Mouse (Mus musculus): ENCODE data around the gene Ppp1r9a. TPM values are rescaled to one million over a fixed set of nuclear protein-coding genes. Genes with fewer than 3 reads are reported as not detected.

Gene Ppp1r9a
- polyA plus RNA-seq, 1 experiment from 2014 or later: 37.4 TPM

GRCm38 (mm10) chr6:5006283-5006946 is 103.7 kb downstream of the Ppp1r9a start:
- Histone ChIP-seq H3K4me3 (ENCODE audit: low read depth, low read length) (no peak overlapping the region), H3K27me3 (ENCODE audit: control insufficient read depth, insufficient read depth, low read depth, low read length) (no peaks in the 10 kb centered on the region), H3K4me1 (ENCODE audit: control insufficient read depth, insufficient read depth, low read length) (no peaks in the 10 kb centered on the region), H3K4me2 (ENCODE audit: low read length) (no peak overlapping the region), H3K9ac (ENCODE audit: low read depth, low read length) (no peak overlapping the region), H3K36me3 (ENCODE audit: control insufficient read depth, insufficient read depth, low read length) (no peaks in the 10 kb centered on the region), H3K9me3 (replicated peaks; ENCODE audit: control insufficient read depth, low read length, poor library complexity, severe bottlenecking) (no peaks in the 10 kb centered on the region), H3K27ac (ENCODE audit: low read length) (no peak overlapping the region)
- WGBS: 92% methylated on average over 6 of the region's 6 CpGs
- no peak for ATAC-seq

DNA sequence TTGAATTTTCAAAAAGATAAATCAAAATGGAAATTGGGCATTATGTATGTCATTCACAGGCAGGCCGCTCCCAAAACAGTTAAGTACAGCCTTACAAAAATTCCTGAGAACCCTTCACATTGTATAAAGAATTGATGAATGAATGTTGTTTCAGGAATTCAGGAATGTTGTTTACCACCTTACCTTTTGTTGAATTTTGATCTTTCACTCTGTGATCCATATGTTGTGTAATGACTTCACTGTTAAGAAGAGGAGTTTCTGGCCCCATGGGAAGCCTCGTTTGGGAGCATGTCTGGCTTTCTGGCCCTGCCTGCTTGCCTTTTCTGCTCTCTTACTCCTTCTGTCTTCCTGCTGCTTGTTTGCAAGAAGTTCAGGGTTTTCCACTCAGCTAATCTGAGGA is 105.4 kb downstream of the Ppp1r9a start:
- no peak overlapping the region for H3K4me2 ChIP-seq (ENCODE audit: low read length)
- no peak for ATAC-seq
- no peaks in the 10 kb centered on the region for H3K27me3 ChIP-seq (ENCODE audit: control insufficient read depth, insufficient read depth, low read depth, low read length)
- H3K36me3 ChIP-seq (ENCODE audit: control insufficient read depth, insufficient read depth, low read length): no peaks in the 10 kb centered on the region
- H3K4me1 ChIP-seq (ENCODE audit: control insufficient read depth, insufficient read depth, low read length): no peaks in the 10 kb centered on the region
- H3K9me3 ChIP-seq (replicated peaks; ENCODE audit: control insufficient read depth, low read length, poor library complexity, severe bottlenecking): no peaks in the 10 kb centered on the region
- WGBS: 51% methylated on average over 2 of the region's 2 CpGs
- no peak overlapping the region for H3K27ac ChIP-seq (ENCODE audit: low read length)
- no peak overlapping the region for H3K9ac ChIP-seq (ENCODE audit: low read depth, low read length)
- no peak overlapping the region for H3K4me3 ChIP-seq (ENCODE audit: low read depth, low read length)

DNA sequence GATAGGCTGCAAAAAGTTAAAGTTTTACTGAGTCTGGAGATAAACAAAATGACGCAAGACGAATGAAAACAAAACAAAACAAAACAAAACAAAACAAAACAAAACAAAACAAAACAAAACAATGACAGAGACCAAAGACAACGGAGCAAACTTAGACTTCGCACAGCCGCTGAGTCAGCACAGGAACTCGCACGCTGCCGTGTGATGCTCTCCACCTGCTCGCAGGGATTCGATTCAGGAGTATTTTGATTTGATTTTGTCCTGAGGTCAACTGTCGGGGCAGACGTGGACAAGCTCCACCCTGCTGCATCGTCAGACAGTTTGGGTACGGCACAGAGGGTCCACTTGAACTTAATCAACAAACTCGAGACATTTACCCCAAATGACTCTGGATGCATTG is 105.9 kb downstream of the Ppp1r9a start:
- ATAC-seq: no peak
- WGBS: 79% methylated on average over 15 of the region's 15 CpGs
- no peak overlapping the region for H3K27ac ChIP-seq (ENCODE audit: low read length)

GRCm38 (mm10) chr6:5010553-5011416 is 108.1 kb downstream of the Ppp1r9a start:
- H3K9ac ChIP-seq (ENCODE audit: low read depth, low read length): no peak overlapping the region
- H3K4me3 ChIP-seq (ENCODE audit: low read depth, low read length): no peak overlapping the region
- H3K4me2 ChIP-seq (ENCODE audit: low read length): no peak overlapping the region
- no peaks in the 10 kb centered on the region for H3K27me3 ChIP-seq (ENCODE audit: control insufficient read depth, insufficient read depth, low read depth, low read length)
- H3K36me3 ChIP-seq (ENCODE audit: control insufficient read depth, insufficient read depth, low read length): no peaks in the 10 kb centered on the region
- H3K27ac ChIP-seq (ENCODE audit: low read length): no peak overlapping the region
- H3K9me3 ChIP-seq (replicated peaks; ENCODE audit: control insufficient read depth, low read length, poor library complexity, severe bottlenecking): no peaks in the 10 kb centered on the region
- 0 out of 2 replicates have a peak, but pooled peaks have one; percentile 41 for ATAC-seq
- 17% methylated on average over 11 of the region's 11 CpGs for WGBS
- no peaks in the 10 kb centered on the region for H3K4me1 ChIP-seq (ENCODE audit: control insufficient read depth, insufficient read depth, low read length)

More for the DNA sequence above, 105.9 kb downstream of the Ppp1r9a start:
- Histone ChIP-seq H3K9ac (ENCODE audit: low read depth, low read length) (no peak overlapping the region), H3K9me3 (replicated peaks; ENCODE audit: control insufficient read depth, low read length, poor library complexity, severe bottlenecking) (no peaks in the 10 kb centered on the region), H3K4me2 (ENCODE audit: low read length) (no peak overlapping the region), H3K4me1 (ENCODE audit: control insufficient read depth, insufficient read depth, low read length) (no peaks in the 10 kb centered on the region), H3K27me3 (ENCODE audit: control insufficient read depth, insufficient read depth, low read depth, low read length) (no peaks in the 10 kb centered on the region), H3K36me3 (ENCODE audit: control insufficient read depth, insufficient read depth, low read length) (no peaks in the 10 kb centered on the region), H3K4me3 (ENCODE audit: low read depth, low read length) (no peak overlapping the region)

GRCm38 (mm10) chr6:5012794-5013193 is 110.1 kb downstream of the Ppp1r9a start:
- Histone ChIP-seq H3K4me2 (ENCODE audit: low read length) (no peak overlapping the region), H3K4me3 (ENCODE audit: low read depth, low read length) (no peak overlapping the region), H3K36me3 (ENCODE audit: control insufficient read depth, insufficient read depth, low read length) (no peaks in the 10 kb centered on the region), H3K27ac (ENCODE audit: low read length) (no peak overlapping the region), H3K4me1 (ENCODE audit: control insufficient read depth, insufficient read depth, low read length) (no peaks in the 10 kb centered on the region), H3K27me3 (ENCODE audit: control insufficient read depth, insufficient read depth, low read depth, low read length) (no peaks in the 10 kb centered on the region), H3K9ac (ENCODE audit: low read depth, low read length) (no peak overlapping the region), H3K9me3 (replicated peaks; ENCODE audit: control insufficient read depth, low read length, poor library complexity, severe bottlenecking) (no peaks in the 10 kb centered on the region)
- no peak for ATAC-seq
- WGBS: 17% methylated on average over 4 of the region's 4 CpGs

GRCm38 (mm10) chr6:5014567-5014966 is 111.8 kb downstream of the Ppp1r9a start:
- Histone ChIP-seq H3K4me1 (ENCODE audit: control insufficient read depth, insufficient read depth, low read length) (no peaks in the 10 kb centered on the region), H3K9ac (ENCODE audit: low read depth, low read length) (no peak overlapping the region), H3K9me3 (replicated peaks; ENCODE audit: control insufficient read depth, low read length, poor library complexity, severe bottlenecking) (no peaks in the 10 kb centered on the region), H3K27me3 (ENCODE audit: control insufficient read depth, insufficient read depth, low read depth, low read length) (no peaks in the 10 kb centered on the region), H3K27ac (ENCODE audit: low read length) (no peak overlapping the region), H3K4me2 (ENCODE audit: low read length) (no peak overlapping the region), H3K36me3 (ENCODE audit: control insufficient read depth, insufficient read depth, low read length) (no peaks in the 10 kb centered on the region), H3K4me3 (ENCODE audit: low read depth, low read length) (no peak overlapping the region)
- ATAC-seq: no peak
- WGBS: 95% methylated on average over 6 of the region's 6 CpGs

- Histone ChIP-seq H3K4me1 (ENCODE audit: control insufficient read depth, insufficient read depth, low read length) (no peaks in the 10 kb centered on the region), H3K27ac (ENCODE audit: low read length) (no peak overlapping the region), H3K4me2 (ENCODE audit: low read length) (no peak overlapping the region), H3K36me3 (ENCODE audit: control insufficient read depth, insufficient read depth, low read length) (no peaks in the 10 kb centered on the region), H3K9me3 (replicated peaks; ENCODE audit: control insufficient read depth, low read length, poor library complexity, severe bottlenecking) (no peaks in the 10 kb centered on the region), H3K4me3 (ENCODE audit: low read depth, low read length) (no peak overlapping the region), H3K27me3 (ENCODE audit: control insufficient read depth, insufficient read depth, low read depth, low read length) (no peaks in the 10 kb centered on the region), H3K9ac (ENCODE audit: low read depth, low read length) (no peak overlapping the region)
- ATAC-seq: no peak
- 69% methylated on average over 2 of the region's 2 CpGs for WGBS
Measured at GRCm38 (mm10) chr6:5015173-5015572, 112.5 kb downstream of the Ppp1r9a start.

GRCm38 (mm10) chr6:5017945-5018511 is 115.3 kb downstream of the Ppp1r9a start:
- no peak for ATAC-seq
- H3K4me2 ChIP-seq (ENCODE audit: low read length): no peak overlapping the region
- H3K9me3 ChIP-seq (replicated peaks; ENCODE audit: control insufficient read depth, low read length, poor library complexity, severe bottlenecking): no peaks in the 10 kb centered on the region
- H3K9ac ChIP-seq (ENCODE audit: low read depth, low read length): no peak overlapping the region
- H3K36me3 ChIP-seq (ENCODE audit: control insufficient read depth, insufficient read depth, low read length): no peaks in the 10 kb centered on the region
- no peaks in the 10 kb centered on the region for H3K27me3 ChIP-seq (ENCODE audit: control insufficient read depth, insufficient read depth, low read depth, low read length)
- 90% methylated on average over 6 of the region's 6 CpGs for WGBS
- no peak overlapping the region for H3K4me3 ChIP-seq (ENCODE audit: low read depth, low read length)
- no peaks in the 10 kb centered on the region for H3K4me1 ChIP-seq (ENCODE audit: control insufficient read depth, insufficient read depth, low read length)
- H3K27ac ChIP-seq (ENCODE audit: low read length): no peak overlapping the region

DNA sequence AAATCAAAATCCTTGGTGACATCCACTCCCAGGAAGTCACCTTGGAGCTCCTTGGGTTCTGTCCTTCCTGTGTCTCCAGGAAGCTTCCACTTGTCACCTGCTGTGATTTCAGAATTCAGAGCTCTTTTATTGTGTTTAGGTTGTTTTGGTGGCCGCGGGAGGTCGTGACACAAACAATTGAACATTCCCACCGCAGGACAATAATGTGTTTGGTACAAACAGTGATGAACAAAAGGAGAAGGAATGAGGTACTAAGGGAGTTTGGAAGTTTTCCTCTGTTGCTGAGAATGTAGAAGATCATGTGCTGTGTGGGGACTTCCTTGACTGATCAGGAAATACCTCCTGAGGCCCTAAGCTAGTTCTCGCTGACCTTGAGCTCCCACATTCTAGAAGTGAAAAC is 116.5 kb downstream of the Ppp1r9a start:
- no peak overlapping the region for H3K4me2 ChIP-seq (ENCODE audit: low read length)
- no peaks in the 10 kb centered on the region for H3K27me3 ChIP-seq (ENCODE audit: control insufficient read depth, insufficient read depth, low read depth, low read length)
- WGBS: 47% methylated on average over 5 of the region's 5 CpGs
- no peaks in the 10 kb centered on the region for H3K36me3 ChIP-seq (ENCODE audit: control insufficient read depth, insufficient read depth, low read length)
- no peaks in the 10 kb centered on the region for H3K9me3 ChIP-seq (replicated peaks; ENCODE audit: control insufficient read depth, low read length, poor library complexity, severe bottlenecking)
- H3K27ac ChIP-seq (ENCODE audit: low read length): no peak overlapping the region
- no peaks in the 10 kb centered on the region for H3K4me1 ChIP-seq (ENCODE audit: control insufficient read depth, insufficient read depth, low read length)
- H3K4me3 ChIP-seq (ENCODE audit: low read depth, low read length): no peak overlapping the region
- no peak for ATAC-seq
- H3K9ac ChIP-seq (ENCODE audit: low read depth, low read length): no peak overlapping the region

Measured in midbrain, embryonic 16.5 days (tissue).